Mouse (Mus musculus) C2C12 (cell line): ENCODE measurements at regions not wholly inside any gene's neighbourhood (a gene's known extent, or its start where the extent isn't known, plus 50 kb on each side); places are given as distances from the start of the nearest gene placed in this dataset.

Experiments used
- CEBPB ChIP-seq: IDR thresholded peaks from one replicate; pipeline ENCODE4 v1.6.1; 2011; ENCODE audit warnings: low read depth, mild to moderate bottlenecking, control low read depth, moderate library complexity
- CTCF ChIP-seq: IDR thresholded peaks from one replicate; pipeline ENCODE4 v1.5.1; 2011; ENCODE audit not compliant: control insufficient read depth, insufficient read depth, insufficient read length
- MAX ChIP-seq: IDR thresholded peaks from one replicate; pipeline ENCODE4 v1.6.1; 2011; ENCODE audit warnings: mild to moderate bottlenecking, control low read depth
- MYOD1 ChIP-seq: IDR thresholded peaks from one replicate; pipeline ENCODE4 v1.6.1; 2011; ENCODE audit warnings: low read depth; ENCODE audit not compliant: control insufficient read depth, insufficient read length

DNA sequence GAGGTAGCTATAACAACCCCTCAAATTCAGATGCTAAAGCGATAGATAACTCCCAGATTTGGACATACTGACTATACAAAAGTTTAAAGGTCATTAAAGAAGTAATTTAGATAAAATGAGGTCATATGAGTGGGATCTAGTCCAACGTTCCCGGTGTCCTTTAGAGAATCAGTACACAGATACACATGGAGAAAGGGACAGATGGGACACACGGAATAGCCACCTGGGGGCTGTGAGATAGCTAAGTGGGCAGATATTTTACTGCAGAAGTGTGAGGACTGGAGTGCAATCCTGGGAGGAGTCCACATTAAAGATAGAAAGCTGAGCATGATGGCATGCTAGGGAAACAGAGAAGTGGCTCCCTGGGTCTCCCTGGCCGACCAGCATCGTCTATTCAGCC is 164.1 kb upstream of the Castor2 start:
- TF ChIP-seq CTCF (no peak), MYOD1 (no peak), MAX (no peak), CEBPB (no peak)
